Mouse (Mus musculus) G1E (cell line): ENCODE measurements around the gene Ccl17. TPM values are rescaled to one million over a fixed set of nuclear protein-coding genes. Genes with fewer than 3 reads are reported as not detected.

ENCODE experiments used
- ATAC-seq: 2 replicates; pipeline ENCODE4 v1.8.0; 2016; ENCODE audit warnings: mild to moderate bottlenecking; ENCODE audit not compliant: insufficient number of reproducible peaks, poor library complexity, low FRiP score, severe bottlenecking; ENCODE audit errors: extremely low read depth
- DNase-seq: peaks from one replicate; pipeline ENCODE4 v3.0.0; 2012; ENCODE audit warnings: low spot score
- H3K27me3 ChIP-seq: 2 replicates; pipeline ENCODE4 v1.6.1; 2012; ENCODE audit warnings: mild to moderate bottlenecking, low read length, inconsistent platforms; ENCODE audit not compliant: insufficient read depth
- H3K36me3 ChIP-seq: replicated peaks from 2 replicates; pipeline ENCODE3; 2012; ENCODE audit warnings: mild to moderate bottlenecking, inconsistent platforms
- H3K4me1 ChIP-seq: 2 replicates; pipeline ENCODE4 v1.6.1; 2012; ENCODE audit warnings: low read depth, low read length, inconsistent platforms, mixed read lengths; ENCODE audit not compliant: insufficient read depth
- H3K4me3 ChIP-seq: 2 replicates; pipeline ENCODE4 v1.5.1; 2012; ENCODE audit warnings: low read depth, mild to moderate bottlenecking, inconsistent platforms, low read length, moderate library complexity, mixed read lengths
- H3K9me3 ChIP-seq: replicated peaks from 2 replicates; pipeline ENCODE4 v1.6.1; 2012; ENCODE audit warnings: inconsistent platforms
- CTCF ChIP-seq: IDR thresholded peaks from 2 replicates; pipeline ENCODE4 v1.5.1; 2012; ENCODE audit warnings: low read depth, low read length, inconsistent platforms, mixed read lengths
- GATA1 ChIP-seq: IDR thresholded peaks from 2 replicates; pipeline ENCODE4 v1.6.1; 2012; ENCODE audit warnings: borderline replicate concordance, low read length, inconsistent platforms, mixed read lengths
- GATA2 ChIP-seq: IDR thresholded peaks from 2 replicates; pipeline ENCODE4 v1.6.1; 2012; ENCODE audit warnings: low read depth, low read length, inconsistent platforms, borderline replicate concordance
- POLR2AphosphoS5 ChIP-seq: IDR thresholded peaks from 2 replicates; pipeline ENCODE4 v1.6.1; 2012; ENCODE audit warnings: low read depth, low read length, inconsistent platforms; ENCODE audit not compliant: insufficient replicate concordance
- TAL1 ChIP-seq: conservative IDR thresholded peaks from 2 replicates; pipeline ENCODE4 v1.6.1; 2012; ENCODE audit warnings: low read depth, low read length, inconsistent platforms, mixed read lengths
- polyA plus RNA-seq: library from polyadenylated mRNA; stranded (reverse); fragments of >175 nt; gene quantifications from 2 replicates; pipeline ENCODE4 v1.2.3, GENCODE M21; 2012
- total RNA-seq, 2 experiments: library from RNA; stranded (forward) in 1 of 2; stranded (reverse) in 1 of 2; fragments of 200-1000 nt in 1 of 2; fragments of >200 nt in 1 of 2; fragmentation: Nextera tagmentation in 1 of 2; gene quantifications; 2 replicates each; pipeline ENCODE4 v1.2.3; 2014 to 2017

The Ccl17 gene
- total and polyA plus RNA-seq, 3 experiments: not detected

- TF ChIP-seq GATA1: no peak
- no peak for TF ChIP-seq TAL1
- TF ChIP-seq GATA2: no peak
- no peak for TF ChIP-seq CTCF
- TF ChIP-seq POLR2AphosphoS5: no peak
- Histone ChIP-seq H3K36me3 (no peaks in the 10 kb centered on the region), H3K4me1 (no peaks in the 10 kb centered on the region), H3K4me3 (no peak overlapping the region), H3K9me3 (no peaks in the 10 kb centered on the region), H3K27me3 (peaks cover 43% of the 10 kb centered on the region)
- DNase-seq: no peak
- ATAC-seq: no peak
Measured at GRCm38 (mm10) chr8:94774601-94775000, 35.7 kb upstream of the Ccl17 start.

GRCm38 (mm10) chr8:94776346-94776745 is 33.9 kb upstream of the Ccl17 start:
- no peak for ATAC-seq
- Histone ChIP-seq H3K27me3 (peaks cover 32% of the 10 kb centered on the region), H3K36me3 (no peaks in the 10 kb centered on the region), H3K4me3 (no peak overlapping the region), H3K9me3 (no peaks in the 10 kb centered on the region), H3K4me1 (no peaks in the 10 kb centered on the region)
- DNase-seq: no peak
- TF ChIP-seq GATA2 (no peak), GATA1 (no peak), CTCF (no peak), TAL1 (no peak), POLR2AphosphoS5 (no peak)

- ATAC-seq: no peak
- H3K36me3 ChIP-seq: no peaks in the 10 kb centered on the region
- no peaks in the 10 kb centered on the region for H3K9me3 ChIP-seq
- H3K27me3 ChIP-seq: peaks cover 20% of the 10 kb centered on the region; the same call in 1 of the 2 replicates
- no peaks in the 10 kb centered on the region for H3K4me1 ChIP-seq
- TF ChIP-seq GATA1 (no peak), CTCF (no peak), TAL1 (no peak), POLR2AphosphoS5 (no peak), GATA2 (no peak)
- no peak overlapping the region for H3K4me3 ChIP-seq
- DNase-seq: no peak
Measured at GRCm38 (mm10) chr8:94778036-94778435, 32.2 kb upstream of the Ccl17 start.

GRCm38 (mm10) chr8:94778473-94778872 is 31.8 kb upstream of the Ccl17 start:
- no peak for DNase-seq
- Histone ChIP-seq H3K9me3 (no peaks in the 10 kb centered on the region), H3K4me3 (no peak overlapping the region), H3K27me3 (peaks cover 17% of the 10 kb centered on the region; the same call in 1 of the 2 replicates), H3K4me1 (no peaks in the 10 kb centered on the region), H3K36me3 (no peaks in the 10 kb centered on the region)
- TF ChIP-seq CTCF: no peak
- no peak for TF ChIP-seq GATA2
- no peak for TF ChIP-seq GATA1
- no peak for TF ChIP-seq TAL1
- TF ChIP-seq POLR2AphosphoS5: no peak
- ATAC-seq: no peak

DNA sequence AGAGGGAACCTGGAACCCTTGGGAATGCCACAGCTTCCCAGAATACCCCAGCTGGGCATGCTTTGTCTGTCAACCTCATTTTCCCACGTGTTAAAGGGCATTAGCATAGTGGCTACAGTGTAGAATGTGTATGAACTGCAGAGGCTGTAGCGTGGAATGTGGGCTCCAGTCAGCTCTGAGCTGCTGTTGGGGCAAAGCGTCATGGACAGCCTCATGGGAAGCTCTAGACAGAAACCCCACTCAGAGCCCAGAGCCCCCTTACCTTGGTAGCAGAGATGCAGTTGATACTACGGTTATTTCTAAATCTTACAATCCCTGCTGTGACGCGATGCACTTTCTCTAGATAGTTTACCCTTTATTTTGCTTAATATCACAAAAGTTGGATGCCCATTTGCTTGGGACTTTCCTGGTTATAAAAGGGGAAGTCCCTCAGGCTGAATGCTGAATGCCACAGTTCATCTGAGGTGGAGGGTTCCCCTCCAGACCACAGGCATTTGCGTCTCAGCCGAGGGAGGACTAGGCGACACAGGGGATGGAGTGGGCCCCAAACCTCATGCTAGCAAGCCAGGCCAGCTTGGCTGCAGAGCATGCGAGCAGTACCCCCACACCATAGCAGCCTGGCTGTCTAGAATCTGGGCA is 31.2 kb upstream of the Ccl17 start:
- Histone ChIP-seq H3K9me3 (no peaks in the 10 kb centered on the region), H3K4me3 (no peak overlapping the region), H3K4me1 (no peaks in the 10 kb centered on the region), H3K27me3 (peaks cover 17% of the 10 kb centered on the region; the same call in 1 of the 2 replicates), H3K36me3 (no peaks in the 10 kb centered on the region)
- DNase-seq (no peak), ATAC-seq (no peak)
- TF ChIP-seq GATA2 (no peak), CTCF (no peak), GATA1 (no peak), POLR2AphosphoS5 (no peak), TAL1 (no peak)

DNA sequence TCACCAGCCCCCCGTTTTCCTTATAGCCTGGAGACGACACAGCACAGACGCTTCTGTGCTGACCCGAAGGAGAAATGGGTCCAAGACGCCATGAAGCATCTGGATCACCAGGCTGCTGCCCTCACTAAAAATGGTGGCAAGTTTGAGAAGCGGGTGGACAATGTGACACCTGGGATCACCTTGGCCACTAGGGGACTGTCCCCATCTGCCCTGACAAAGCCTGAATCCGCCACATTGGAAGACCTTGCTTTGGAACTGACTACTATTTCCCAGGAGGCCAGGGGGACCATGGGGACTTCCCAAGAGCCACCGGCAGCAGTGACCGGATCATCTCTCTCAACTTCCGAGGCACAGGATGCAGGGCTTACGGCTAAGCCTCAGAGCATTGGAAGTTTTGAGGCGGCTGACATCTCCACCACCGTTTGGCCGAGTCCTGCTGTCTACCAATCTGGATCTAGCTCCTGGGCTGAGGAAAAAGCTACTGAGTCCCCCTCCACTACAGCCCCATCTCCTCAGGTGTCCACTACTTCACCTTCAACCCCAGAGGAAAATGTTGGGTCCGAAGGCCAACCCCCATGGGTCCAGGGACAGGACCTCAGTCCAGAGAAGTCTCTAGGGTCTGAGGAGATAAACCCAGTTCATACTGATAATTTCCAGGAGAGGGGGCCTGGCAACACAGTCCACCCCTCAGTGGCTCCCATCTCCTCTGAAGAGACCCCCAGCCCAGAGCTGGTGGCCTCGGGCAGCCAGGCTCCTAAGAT is 30.5 kb upstream of the Ccl17 start:
- DNase-seq: no peak
- Histone ChIP-seq H3K4me1 (no peaks in the 10 kb centered on the region), H3K36me3 (no peaks in the 10 kb centered on the region), H3K4me3 (no peak overlapping the region), H3K9me3 (no peaks in the 10 kb centered on the region), H3K27me3 (peaks cover 23% of the 10 kb centered on the region)
- ATAC-seq: no peak
- TF ChIP-seq GATA1: no peak
- TF ChIP-seq TAL1: no peak
- no peak for TF ChIP-seq GATA2
- no peak for TF ChIP-seq POLR2AphosphoS5
- TF ChIP-seq CTCF: no peak
